Mouse (Mus musculus) gastrocnemius, postnatal 14 days (tissue): Measurements from ENCODE around the gene Pbx1. TPM values are rescaled to one million over a fixed set of nuclear protein-coding genes. Genes with fewer than 3 reads are reported as not detected.
A peak's percentile ranks its signal among the peaks of the same experiment; 100 is the strongest.
"Not testable (repeated sequence)": the region's sequence is repeated elsewhere in the genome, so short reads cannot be mapped to it uniquely, and the experiment has no call there.

Experiments
- DNase-seq: peaks from one replicate; pipeline ENCODE4 v3.0.0; 2021; ENCODE audit warnings: mixed read lengths
- intact Hi-C: fragments of 180-260 bp; cut with DNase I; formaldehyde crosslinking; loops from one replicate; pipeline ENCODE4 v1.15.1; 2025; ENCODE audit warnings: low total_unique reads
- long read RNA-seq, 2 experiments: library from polyadenylated mRNA; stranded (forward); transcript quantifications; one replicate each; pipeline ENCODE4 v2.0.0; 2021
- total RNA-seq, 2 experiments: library from RNA; stranded (reverse); gene quantifications; 2 replicates each; pipeline ENCODE4 v1.2.3; 2021

The Pbx1 gene
- 10 to 100 TPM; 20.3 to 23.0 TPM for total RNA-seq
- long read RNA-seq, experiment 1, partial matches to known transcripts, result 1 of 4 reads
- long read RNA-seq, experiment 1, other reads (novel, unspliced or antisense), result 3 of 4 reads
- long read RNA-seq, experiment 2, partial matches to known transcripts, result 1 of 3 reads
- long read RNA-seq, experiment 2, other reads (novel, unspliced or antisense), result 2 of 3 reads

GRCm38 (mm10) chr1:168432232-168432280, at the start of gene Pbx1:
TSS of gene Pbx1 (minus strand) at chr1:168432270.
- intact Hi-C loops, result loop anchor here (10.0 kb wide), 1 partner anchor 217 kb away; no protein-coding TSS in a partner anchor
- not testable (repeated sequence) for DNase-seq

- intact Hi-C loops, result no loop called here
- no peak for DNase-seq
Observed at GRCm38 (mm10) chr1:168479626-168480025, 47.6 kb upstream of the Pbx1 start.

GRCm38 (mm10) chr1:168478829-168479228, 46.8 kb upstream of the Pbx1 start:
- no peak for DNase-seq

DNA sequence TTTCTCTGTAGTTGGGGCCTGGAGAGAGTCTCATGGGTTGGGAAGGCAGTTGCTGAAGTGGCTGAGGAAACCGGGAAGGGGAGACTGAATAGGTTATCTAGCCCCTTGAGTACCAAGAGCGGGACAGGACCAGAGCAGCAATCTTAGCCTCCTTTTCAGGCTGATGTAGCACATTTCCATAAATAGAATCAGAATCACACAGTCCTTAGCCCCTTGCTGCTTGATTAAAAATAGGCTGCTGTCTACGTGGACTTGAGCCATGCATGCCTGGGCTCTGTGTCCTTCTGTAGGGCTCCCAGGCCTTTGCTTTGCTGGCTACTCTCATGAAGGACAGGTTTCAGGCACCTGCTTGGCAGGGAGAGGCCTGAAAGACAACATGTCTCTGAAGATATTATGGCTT, 44.8 kb upstream of the Pbx1 start:
- intact Hi-C loops, result no loop called here
- peak; percentile 45 for DNase-seq

More at GRCm38 (mm10) chr1:168478829-168479228, 46.8 kb upstream of the Pbx1 start:
- intact Hi-C loops, result no loop called here

DNA sequence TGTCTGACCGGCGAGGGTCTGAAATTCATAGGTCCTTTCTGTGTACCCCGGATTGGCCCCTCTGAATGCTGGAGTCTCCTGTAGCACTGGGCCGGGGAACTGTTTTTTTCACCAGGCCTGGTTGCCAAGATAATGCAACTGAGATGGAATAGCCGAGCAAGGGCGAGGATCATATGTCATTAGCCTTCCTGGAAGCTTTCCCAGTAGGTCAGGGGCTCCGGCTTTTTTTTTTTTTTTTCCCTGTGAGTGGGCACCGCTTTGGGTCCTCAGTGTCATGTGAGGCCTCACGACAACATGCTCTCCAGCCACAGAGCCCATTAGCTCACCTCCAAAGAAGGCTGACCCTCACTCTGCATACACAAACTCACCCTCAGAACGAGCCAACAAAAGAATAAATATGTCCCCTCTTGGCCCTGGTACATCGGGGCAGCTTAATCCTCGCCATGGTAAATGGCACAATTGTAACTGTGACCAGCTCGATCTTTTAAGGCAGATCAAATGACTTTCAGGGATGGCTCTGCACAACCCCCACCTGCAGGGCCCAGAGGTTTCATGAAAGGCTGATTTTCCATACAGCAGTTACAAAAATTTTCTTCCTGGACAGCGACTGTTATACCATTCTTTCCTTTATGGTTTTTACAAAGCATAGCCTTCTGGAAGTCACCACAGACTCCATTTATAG, 44.3 kb upstream of the Pbx1 start:
- peak; percentile 11 for DNase-seq
- intact Hi-C loops, result no loop called here

DNA sequence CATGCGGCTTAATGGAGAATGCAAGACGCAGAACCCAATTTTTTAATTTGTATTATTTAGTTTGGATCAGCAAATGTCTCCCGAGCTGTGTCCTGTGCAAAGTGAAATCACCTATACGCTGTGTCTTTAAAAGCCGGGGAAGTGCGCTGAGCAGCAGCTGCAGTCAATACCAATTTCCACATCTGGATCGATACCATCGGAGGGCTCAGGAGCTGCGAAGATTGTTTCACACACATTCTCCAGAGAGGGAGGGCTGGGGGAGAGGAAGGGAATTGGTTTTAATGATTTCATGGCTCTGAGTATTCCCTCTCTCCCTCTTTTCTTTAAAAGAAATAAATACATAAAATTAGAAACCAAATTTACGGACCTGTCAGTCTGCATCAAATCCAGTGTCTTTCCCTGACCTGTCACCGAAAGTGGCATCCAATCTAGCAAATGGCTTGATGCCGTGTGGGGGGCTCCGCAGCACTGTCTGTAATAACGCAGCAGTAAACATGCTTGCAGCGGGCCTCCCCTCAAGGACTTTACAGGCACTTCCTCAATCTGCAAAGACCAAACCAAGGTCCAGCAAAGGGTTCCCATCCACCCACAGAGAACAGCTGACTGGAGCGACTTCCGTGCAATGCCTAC, 43.6 kb upstream of the Pbx1 start:
- DNase-seq, result no peak
- intact Hi-C loops, result no loop called here

- intact Hi-C loops, result no loop called here
- peak; percentile 24 for DNase-seq
Observed at GRCm38 (mm10) chr1:168473255-168474069, 41.4 kb upstream of the Pbx1 start.

- intact Hi-C loops, result no loop called here
- DNase-seq, result no peak
Observed at GRCm38 (mm10) chr1:168472545-168473254, 40.6 kb upstream of the Pbx1 start.

DNA sequence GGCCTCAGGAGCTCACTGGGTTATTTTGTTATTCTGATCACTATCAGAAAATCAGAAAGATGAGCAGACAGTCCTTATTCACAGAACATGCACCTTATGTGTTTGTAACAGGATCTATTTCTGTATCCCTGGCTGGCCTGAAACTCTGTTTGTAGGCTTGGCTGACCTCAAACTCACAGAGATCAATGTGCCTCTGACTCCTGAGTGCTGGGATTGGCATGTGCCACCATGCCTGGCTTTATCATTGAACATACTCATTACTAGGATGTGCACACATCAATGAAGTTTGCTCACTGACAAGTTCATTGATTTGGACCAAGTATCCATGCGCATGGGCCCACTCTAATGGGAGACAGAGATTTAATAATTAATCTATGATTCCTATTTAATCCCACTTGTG, 27.4 kb upstream of the Pbx1 start:
- intact Hi-C loops, result no loop called here
- no peak for DNase-seq

- intact Hi-C loops, result no loop called here
- DNase-seq, result peak; percentile 20
Observed at GRCm38 (mm10) chr1:168457191-168457747, 25.2 kb upstream of the Pbx1 start.

GRCm38 (mm10) chr1:168455178-168455577, 23.1 kb upstream of the Pbx1 start:
- DNase-seq, result no peak

GRCm38 (mm10) chr1:168433671-168434070, 1.6 kb upstream of the Pbx1 start:
- intact Hi-C loops, result loop anchor here (10.0 kb wide), 1 partner anchor 219 kb away; no protein-coding TSS in a partner anchor
- DNase-seq, result no peak

More at GRCm38 (mm10) chr1:168455178-168455577, 23.1 kb upstream of the Pbx1 start:
- intact Hi-C loops, result no loop called here

DNA sequence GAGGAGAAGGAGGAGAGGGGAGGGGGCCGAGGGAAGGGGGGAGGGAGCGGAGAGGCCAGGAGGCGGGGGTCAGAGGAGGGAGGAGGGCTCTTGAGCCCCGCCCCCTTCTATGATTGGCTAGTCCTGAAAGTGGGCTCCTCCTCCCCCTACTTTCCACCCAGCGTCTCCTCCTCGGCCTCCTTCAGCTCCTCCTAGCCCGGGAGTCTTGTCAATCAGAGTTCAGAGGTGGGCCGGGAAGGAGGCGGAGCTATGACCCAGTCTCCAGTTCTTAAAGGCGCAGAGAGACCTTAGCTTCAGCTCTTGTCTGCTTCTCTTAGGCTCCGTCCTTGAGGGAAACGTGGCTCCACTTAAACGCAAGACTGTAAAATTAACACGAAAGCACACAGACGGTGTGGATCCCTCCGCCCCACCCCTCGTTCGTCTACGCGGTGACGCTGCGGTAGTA, 233 bp upstream of the Pbx1 start:
- intact Hi-C loops, result loop anchor here (10.0 kb wide), 1 partner anchor 218 kb away; no protein-coding TSS in a partner anchor
- peak; percentile 96 for DNase-seq

- DNase-seq, result no peak
- intact Hi-C loops, result loop anchor here (10.0 kb wide), 1 partner anchor 217 kb away; no protein-coding TSS in a partner anchor
Observed at GRCm38 (mm10) chr1:168431711-168432231, 299 bp downstream of the Pbx1 start.

DNA sequence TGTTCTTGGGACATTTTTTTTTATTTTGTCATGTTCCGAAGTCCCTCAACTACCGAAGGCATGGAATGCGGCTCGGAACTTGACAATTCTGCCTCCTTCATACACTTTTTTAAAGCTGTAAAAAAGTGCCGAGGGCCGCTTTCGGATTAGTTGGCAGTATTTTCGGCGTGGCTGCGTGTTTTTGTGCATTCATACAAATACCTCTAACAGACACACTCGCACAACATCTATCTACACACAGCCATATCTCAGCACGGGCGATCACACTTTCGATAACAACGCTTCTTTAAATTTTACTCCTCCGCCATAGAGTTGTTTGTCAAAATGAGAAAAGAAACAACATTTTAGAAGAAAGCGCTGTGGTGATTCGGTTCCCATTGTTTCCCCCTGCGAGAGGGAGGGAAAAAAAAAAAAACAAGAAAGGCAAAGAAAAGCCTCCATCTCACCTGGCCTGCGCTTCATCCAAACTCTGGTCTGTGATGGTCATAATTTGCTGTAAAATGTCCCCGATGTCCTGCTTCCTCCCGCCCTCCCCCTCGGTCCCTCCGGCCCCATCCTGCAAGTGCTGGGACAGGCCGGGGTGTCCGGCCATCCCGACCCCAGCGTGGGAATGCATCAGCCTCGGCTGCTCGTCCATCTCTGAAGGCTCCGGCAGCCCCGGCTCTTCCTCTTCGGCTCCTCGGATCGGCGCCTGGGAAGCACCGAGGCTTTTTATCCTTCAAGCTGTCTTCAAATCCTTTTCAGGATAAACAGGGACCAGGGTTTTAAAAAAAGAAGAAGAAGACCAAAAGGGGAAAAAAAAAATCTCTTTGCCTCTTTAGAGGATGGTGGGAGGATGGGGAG, 981 bp downstream of the Pbx1 start:
- intact Hi-C loops, result loop anchor here (10.0 kb wide), 1 partner anchor 216 kb away; no protein-coding TSS in a partner anchor
- DNase-seq, result peak; percentile 47

- no peak for DNase-seq
- intact Hi-C loops, result loop anchor here (10.0 kb wide), 1 partner anchor 215 kb away; no protein-coding TSS in a partner anchor
Observed at GRCm38 (mm10) chr1:168429856-168430644, 2.0 kb downstream of the Pbx1 start.

GRCm38 (mm10) chr1:168429406-168429805, 2.7 kb downstream of the Pbx1 start:
- no peak for DNase-seq
- intact Hi-C loops, result no loop called here
